Mouse (Mus musculus) adrenal gland, adult 8-10 months (tissue): ENCODE data around the gene Tmem200b. TPM values are rescaled to one million over a fixed set of nuclear protein-coding genes. Genes with fewer than 3 reads are reported as not detected.

Experiments
- DNase-seq: peaks from one replicate; pipeline ENCODE4 v3.0.0; 2022
- total RNA-seq, 4 experiments: library from RNA; stranded (reverse); gene quantifications; 2 replicates each; pipeline ENCODE4 v1.2.4; 2022

The Tmem200b gene
- total RNA-seq, 4 experiments from 2014 or later, result 9.0 to 11.7 (median 10.9) TPM

DNA sequence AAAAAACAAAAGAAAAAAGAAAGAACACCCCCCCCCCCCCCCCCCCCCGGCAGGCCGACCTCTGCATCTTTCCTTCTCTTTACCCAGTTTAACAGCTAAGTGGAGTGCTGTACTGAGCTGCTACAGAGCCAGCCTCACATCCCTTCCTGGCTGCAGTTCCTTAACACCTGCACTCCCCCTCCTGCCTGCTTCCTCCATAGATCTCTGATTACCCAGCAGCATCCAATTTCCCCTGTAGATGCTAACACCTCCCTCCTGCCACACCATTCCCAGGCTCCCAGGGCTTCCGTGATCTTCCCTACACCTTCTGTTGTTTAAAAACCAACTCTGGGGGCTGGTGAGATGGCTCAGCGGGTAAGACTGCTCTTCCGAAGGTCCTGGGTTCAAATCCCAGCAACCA, 10.1 kb upstream of the Tmem200b start:
- no peak for DNase-seq

DNA sequence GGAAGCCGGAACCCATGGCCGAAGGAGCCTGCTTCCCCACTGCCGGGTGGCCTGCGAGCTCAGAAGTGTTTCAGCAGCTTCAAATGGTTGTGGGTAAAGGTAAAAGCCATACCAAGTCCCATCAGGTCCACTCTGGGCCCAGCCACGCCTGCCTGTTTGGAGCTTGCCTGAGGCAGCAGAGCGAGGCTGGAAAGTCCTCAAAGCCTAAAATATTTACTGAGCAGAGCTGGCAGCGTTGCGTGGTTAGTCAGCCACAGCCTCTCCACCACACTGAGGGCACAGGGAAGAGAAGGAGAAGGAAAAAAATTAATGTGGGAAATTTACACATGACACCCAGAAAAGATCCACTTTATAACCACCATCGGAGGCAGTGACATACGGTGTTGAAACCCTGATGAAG, 8.0 kb upstream of the Tmem200b start:
- DNase-seq, result no peak

DNA sequence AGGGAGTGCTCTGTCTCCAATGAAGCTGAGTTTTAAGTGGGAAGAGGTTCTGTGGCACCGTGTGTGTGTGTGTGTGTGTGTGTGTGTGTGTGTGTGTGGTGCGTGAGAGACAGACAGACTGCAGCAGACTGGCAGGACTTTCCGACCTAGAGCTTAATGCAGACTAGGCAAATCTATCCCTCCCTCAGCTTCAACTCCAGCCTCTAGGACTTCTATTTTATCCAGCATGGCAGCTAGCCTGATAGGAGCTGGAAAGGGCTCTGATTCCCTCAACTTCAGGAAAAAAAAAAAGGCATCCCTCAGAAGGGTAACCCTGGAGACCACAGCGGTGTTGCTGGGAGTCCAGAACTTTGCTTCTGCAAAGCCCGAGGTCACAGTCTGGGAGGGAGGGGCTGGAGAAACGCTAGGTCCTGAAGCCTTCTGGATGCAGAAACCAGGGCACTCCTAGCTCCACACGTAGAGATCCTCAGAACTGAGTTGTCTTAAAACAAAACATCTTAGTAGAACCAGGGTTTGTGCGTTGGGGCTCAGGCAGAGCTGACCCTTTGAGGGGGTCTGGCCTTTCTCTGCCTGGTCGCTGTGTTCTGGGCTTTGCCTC, 7.4 kb upstream of the Tmem200b start:
- no peak for DNase-seq

DNA sequence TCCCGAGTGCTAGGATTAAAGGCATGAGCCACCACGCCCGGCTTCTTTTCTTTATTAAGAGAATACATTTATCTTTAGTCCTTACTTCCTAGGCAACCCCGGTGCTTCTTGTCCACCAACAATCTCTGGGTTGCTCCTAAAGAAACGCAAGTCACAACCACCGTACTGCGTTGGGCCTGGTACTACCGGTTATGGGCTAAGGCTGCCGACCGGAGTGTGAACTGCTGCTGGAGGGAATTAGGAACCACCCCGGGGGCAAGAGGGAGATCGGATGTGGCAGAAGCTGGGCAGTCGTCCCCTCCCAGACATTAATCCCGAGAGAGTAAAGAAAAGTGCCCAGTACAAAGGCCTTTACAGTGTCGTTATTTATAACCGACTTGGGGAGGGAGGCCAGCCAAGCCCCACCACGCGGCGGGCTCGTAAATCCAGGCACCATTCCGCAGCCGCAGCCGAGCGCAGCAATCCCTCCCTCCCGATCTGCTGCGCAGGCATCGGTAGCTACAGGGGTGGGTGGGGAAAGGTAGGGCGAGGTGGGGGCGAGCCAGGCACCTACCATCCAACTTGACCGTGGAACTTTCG, 6.6 kb upstream of the Tmem200b start:
- DNase-seq, result no peak

DNA sequence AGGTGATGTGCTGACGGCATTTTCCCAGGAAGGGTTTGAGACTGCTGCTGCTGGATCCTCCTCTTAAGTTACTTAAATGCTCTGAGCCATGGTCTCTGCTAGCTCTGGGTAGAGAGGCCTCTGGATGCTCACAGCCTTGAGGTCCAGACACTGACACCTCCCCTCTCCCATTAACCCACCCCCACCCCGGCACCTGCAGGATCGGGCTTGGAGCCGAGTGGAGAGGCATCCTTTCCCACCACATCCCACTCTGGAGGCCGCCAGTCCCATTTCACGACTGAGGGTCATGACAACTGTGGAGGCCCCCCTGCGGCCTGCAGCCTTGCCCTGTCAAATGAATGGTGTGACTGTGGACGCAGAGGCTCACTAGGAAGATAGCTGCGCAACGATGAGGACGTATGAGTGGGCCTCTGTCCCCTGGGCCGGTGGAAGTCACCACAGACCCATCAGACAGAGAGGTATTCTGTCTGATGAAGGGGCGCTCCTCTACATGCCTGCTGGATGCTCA, 5.7 kb upstream of the Tmem200b start:
- no peak for DNase-seq

DNA sequence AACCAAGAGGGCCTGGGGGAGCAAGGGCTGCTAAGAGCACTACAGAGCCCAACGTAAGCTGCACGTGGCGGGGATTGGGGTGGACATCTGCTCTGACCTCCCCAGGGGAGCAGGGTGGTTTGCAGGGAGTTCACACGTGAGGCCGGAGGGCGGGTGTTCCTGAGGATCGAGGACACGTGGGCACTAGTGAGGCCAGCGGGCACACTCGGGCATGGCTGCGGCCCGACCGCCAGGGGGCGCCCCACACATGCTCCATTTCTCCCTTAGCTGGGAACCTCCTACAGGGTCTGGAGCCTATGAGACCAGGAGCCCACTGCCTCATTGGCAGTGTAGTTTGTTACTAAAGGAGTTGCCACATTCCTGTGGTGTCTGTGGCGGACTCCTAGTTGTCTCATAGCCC, 5.1 kb upstream of the Tmem200b start:
- DNase-seq, result peak; percentile 75

DNA sequence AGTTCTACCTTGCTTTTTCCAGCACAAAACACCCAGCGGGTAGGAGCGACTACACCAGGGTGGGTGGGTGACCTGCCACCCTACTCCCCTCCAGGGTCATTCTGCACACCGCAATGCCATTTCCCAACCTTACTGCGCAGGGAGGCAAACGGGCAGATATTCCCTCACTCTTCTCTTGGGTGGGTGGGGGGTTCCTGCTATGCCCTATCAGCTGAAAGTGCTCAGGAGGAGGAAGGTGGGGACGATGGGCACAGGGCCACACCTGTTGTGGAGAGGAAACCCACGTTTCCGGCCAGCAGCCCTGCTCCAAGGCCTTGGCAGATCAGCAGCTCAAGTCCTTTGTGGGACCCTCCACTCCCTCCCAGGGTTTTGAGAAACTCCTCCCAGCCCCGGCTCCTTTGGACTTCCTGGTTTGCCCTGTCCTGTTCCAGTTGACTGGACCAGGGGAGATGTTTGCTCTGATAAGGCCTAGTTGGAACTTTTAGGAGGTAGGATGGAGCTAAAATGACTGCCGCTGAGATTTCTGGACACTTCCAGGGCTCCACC, 4.5 kb upstream of the Tmem200b start:
- DNase-seq, result no peak

DNA sequence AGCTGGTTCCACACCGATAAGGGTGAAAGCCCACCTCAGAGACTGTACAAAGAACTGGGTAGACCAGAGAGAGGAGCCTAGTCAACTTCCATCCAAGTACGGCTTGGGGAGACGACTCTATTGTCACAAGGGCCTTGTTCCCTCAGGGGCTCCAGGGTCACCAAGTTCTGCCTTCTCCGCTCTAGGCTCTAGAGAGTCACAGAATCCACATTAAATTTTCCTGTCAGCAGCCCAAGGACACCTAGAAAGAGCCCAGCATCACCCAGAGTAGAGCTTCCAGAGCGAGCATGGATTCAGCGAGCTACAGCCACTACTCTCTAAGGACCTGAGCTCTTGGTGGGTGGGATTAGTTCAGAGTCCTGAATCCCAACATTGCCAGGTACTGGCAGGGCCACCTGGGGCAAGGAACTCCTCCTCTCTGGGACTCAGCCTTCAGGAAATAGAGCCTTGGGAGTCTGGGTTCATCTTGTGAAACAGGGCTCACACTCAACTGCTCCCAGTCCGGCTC, 3.5 kb upstream of the Tmem200b start:
- no peak for DNase-seq

DNA sequence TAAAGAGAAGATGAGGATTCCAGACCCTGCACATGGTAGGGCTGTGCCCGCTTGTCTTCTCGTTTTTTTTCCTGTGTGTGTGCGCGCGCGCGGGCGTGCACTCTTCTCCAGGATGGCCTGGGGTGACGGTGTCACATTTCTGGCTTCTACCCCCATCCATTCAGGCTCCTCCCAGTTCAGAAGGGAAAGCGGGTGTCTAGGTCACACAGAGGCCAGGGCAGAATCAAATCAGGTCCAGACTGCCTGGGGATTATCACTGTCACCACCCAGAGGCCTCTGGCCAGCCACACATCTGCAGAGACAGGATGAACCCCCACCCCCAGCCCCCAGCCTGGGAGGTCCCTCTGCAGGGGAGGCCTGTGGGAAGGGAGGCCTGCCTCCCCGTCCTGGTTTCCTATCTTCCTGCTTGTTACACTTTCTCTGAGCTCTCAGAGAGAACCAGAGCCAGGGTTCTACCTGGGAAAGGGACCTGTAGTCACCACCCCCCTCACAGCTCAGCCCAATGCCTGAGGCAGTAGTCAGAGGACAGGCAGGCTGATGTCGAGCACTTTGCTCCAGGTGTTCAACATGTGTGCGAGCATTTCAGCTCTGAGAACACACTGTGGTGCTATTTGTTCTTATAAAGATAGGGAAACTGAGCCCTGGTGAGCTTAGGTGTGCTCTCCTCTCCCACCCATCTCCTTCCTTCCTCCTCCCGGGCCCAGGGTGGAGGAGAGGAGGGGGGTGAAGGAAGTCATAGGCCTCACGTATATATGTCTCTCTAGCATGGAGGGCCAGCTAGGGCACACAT, 2.7 kb upstream of the Tmem200b start:
- DNase-seq, result no peak

DNA sequence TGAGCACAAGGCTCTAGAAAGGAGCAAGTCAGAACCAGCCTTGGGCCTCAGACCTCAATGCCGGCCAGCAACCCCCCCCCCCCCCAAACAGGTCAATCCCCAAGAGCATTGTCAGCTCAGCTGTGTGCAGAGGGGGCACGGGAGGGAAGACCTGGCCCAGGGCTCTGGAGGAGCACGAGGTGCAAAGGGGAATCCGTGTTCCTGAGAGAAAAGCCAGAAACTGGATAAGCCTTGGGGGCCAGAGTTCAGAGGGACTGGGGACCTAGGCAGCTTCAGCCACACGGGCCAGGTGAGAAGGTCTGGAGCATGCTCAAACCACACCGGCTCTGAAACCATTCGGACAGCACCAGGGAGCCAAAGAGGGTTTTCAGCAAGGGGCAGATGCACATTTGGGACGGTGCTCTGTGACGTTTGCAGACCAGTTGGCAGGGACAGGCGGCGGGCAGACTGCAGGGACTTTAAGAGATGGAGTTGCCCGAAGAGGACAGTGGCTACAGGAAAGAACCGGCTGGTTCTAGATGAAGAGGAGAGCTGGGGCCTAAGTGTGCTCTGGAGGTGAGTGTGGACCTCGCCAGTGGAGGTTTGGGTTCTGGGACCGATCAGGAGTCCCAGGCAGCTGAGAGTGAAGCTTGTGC, 1.9 kb upstream of the Tmem200b start:
- no peak for DNase-seq

DNA sequence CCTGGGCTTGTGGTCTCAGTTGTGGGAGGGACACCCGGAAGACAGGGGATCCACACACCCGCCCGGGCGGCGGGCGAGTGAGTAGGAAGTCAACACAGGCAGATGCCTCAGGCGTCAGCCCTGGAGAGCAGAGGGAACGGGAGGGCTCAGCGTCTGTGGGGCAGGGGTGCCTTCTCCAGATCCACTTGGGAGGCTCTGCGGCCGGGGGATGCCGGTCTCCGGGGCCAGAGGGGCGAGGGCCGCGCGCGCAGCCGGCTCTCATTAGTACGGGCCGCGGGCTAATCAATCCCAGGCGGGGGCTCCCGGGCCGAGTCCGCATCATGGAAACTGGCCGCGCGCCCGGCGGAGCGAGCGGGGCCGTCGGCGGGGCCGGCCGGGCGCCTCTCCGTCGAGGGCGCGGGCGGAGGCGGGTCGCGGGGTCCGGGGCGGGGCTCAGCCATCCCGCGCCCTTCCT, 1.4 kb upstream of the Tmem200b start:
- no peak for DNase-seq

DNA sequence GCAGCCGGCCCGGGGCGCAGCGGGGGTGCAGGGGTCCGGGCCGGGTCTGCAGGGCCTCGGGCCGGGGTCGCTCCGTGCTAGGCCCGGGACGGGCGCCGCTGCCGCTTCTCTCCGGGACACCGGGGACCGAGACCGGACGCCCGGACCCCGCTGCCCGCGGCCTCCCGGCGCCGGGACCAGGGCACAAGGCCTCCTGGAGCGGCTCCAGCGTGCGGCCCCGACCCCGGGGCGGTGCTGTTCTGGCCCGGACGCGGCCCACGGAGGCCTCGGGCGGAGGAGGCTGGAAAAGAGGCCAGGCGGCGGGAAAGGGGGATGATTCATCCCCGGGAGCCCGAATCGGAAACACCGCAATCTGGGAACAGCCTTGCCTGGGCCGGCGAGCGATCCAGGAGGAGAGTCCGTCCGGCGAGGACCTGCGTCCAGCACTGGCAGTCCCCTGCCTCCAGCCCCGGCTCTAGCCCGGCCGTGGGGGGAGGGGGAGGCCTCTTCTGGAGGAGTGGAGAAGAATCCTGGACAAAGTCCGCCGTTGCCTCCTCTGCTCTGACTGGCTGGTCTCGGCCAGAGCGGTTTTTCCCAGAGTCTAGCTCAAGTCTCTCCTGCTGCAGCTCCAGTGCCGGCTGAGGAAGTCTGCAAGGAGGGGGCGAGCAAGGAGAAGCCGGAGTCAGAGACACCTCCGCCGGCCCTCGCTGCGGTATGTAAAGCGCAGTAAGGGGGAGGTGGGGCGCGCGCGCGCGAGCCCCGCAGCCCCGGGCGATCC, 798 bp upstream of the Tmem200b start:
- DNase-seq, result peak; percentile 64

DNA sequence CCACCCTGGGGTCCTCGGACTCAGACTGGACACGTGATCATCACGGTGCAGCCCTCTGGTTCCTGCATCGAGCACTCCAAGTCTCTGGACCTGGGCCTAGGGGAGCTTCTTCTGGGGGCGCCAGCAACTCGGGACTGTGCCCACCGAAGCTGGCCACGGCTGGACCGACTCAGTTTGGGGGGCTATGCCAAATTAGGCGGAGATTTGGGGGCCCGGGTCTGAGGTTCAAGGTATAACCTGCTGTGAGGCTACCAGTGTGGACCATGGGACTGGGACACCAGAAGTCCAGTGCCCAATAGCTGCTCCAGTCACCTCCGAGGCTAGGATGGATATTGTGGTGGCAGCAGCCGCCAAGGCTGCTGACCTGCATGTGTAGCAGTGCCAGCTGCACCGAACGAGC, 833 bp downstream of the Tmem200b start:
- no peak for DNase-seq

DNA sequence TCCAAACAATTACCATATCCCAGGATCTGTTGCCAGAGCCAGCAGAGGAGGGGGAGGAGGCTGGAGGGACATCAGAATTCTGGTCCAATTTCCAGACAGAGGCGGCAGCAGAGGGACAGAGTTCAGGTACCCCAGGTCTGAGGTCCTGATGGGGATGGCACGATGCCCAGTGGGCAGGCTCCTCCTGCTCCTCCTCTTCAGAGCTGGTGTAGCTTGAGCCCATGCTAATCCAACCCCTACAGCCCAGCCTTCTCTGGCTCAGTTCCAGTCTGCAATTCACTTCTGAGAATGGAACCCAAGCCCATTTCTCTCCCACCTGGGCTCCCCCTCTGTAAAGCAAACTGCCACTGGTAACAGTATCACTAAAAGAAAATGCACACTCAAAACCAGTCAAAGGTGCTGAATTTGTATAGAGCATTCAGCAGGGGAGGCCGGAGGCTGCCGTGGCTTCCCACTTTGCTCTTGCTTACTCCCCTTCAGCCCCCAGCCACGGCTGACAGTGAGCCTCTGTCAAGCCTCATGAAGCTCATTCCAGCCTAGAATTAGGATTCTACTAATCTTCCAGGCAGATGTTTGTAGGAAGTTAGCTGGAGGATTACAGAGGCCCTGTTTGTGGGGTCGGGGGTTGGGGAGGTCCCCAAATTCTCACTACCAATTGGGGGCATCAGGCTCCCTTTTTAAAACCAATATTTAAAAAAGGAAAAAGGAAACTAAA, 2.7 kb downstream of the Tmem200b start:
- no peak for DNase-seq

DNA sequence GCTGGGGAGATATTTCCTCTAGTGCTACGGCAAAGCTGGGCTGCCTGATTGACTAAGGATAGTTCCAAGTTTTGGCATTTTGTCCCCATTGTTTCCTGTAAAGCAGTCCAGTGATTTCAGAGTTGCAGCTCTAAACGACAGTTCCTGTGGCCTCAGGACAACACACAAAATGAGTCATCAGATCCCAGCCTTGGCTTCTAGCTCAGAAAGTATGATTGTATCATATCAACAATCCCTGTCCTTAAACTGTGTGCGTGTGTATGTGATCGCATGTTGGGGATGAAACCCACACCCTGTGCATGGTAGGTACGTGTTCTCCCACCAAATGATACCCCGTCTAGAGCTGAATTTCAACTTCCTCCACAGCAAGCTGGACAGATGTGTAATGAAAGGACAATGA, 7.6 kb downstream of the Tmem200b start:
- DNase-seq, result no peak

DNA sequence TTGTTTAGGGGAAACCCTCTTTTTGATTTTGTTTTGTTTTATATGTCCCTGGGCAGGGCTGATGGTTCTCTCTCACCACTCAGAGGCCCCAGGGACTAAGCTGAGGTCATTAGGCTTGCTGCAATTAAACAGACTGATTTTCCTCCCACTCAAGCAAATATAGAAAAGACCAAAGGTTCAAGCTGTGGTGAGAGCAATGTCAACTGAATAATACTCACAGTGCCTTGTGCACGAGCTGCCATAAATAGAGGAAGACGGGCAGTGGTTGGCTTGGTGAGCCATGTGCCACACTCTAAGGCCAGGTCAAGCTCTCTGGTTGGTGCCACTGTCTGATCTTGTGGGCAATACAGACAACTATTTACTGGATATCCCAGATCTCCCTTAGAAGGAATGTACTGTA, 17.9 kb downstream of the Tmem200b start:
- no peak for DNase-seq

DNA sequence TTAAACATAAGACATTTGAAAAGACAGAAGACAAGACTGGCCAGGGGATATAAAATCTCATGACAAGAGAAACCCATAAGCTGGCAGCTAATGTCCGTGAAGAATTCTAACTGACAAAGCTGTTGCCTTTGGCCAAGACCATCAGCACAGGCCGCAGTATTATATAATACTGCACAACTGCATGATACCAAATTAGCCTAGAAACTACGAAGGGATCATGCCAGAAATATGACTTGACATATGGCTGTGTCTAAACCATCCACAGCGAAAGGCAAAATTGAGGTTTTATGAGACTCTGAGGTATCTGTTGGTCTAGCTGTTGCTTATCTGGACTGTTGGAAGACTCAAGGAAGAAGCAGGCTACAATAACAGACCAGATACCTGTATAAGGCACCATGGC, 19.3 kb downstream of the Tmem200b start:
- no peak for DNase-seq

DNA sequence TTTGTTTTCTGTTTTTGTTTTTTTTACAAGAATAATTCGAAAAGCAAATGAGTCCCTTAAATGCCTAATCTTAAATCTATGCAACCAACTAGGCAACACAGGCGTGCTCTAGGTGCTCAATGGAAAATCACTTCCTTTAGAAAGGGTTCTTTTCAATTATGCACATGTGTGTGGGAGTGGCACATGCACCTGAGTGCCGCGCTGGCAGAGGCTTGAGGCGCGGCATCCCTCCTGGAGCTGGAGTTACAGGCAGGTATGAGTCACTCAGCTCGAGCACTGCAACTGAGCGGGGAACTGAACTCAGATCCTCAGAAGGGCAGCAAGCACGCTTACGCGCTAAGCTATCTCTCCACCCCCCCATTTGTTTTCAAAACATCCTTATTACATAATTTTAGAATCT, 26.3 kb downstream of the Tmem200b start:
- DNase-seq, result no peak

DNA sequence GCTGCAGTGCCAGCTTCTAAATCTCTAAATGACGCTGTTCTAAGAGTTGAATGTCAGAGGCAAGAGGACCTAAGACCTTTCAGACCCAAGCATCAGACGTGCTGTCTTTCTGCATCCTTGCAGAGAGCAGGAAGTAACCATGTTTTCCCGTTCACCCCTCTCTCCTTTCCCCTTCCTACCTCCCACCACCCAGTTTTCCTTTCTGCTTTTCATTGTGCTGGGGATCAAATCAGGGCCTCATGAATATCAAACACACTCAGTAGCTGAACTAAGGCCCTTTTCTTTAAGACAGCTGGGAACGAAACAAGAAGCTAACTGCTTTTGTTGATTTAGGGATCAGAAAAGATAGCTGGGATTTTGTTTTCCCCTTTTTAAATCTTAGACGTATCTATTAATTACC, 28.3 kb downstream of the Tmem200b start:
- DNase-seq, result no peak

DNA sequence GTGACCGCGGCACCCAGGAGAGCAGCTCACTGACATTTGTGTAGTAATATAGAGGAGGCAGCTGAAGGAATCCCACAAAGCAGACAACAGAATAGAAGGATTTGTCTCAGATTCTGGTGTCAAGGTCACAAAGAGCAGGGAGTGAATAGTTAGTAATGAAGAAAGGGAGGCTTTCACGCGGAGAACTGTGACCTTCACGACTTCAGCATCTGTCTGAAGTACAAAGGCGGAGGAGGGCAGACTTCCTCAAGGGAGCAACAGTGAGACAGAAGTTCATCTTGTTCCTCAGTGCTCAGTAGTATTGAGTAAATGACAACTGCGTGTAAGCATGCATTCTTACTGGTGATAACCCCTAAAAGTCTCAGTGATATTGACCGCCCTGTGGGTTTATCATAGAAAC, 29.1 kb downstream of the Tmem200b start:
- no peak for DNase-seq

DNA sequence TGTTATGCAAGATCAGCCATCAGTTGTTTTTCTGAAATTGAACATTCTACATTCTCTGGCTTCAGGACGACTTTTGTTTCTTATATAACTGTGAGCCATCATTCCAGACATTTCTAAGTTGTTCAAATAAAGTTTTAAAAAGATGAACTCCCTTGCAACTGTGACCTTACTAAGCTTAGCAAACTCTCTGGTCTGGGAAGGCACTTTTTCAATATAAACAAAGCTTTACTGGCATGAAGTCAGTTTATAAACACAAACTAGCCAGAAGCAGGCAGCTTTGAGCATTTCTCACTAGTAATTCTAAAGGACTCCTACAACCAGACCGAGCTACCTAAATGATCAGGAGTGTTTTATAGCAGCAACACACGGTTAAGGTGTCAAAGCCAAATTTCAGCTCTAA, 35.6 kb downstream of the Tmem200b start:
- no peak for DNase-seq
